ENCODE assay signal across 7 mouse cellular contexts in the genomic region with DNA sequence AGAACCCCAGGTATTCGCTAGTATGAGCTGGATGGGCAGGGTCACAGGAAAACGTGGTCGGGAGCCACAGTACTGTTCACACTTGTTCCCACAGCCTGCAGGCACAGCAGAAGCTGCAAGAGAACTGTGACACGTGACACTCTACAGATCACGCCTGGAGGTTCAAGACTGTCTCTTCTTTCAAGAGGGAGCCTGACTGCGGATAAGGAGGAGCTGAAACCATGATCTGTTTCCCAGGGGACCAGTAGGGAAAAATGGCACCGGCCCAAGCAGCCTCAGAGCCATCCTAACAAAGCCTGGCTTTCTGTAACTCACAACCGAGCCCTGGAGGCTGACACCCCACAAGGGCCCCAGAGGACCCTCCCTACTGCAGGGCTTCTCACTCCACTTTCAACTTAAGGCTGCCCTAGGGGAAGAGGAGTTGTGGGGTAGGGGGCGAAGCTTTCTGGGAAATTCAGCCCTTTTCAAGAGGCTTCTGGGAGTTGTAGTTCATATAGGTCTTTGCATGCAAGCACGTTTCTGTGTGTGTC. TPM values are rescaled to one million over a fixed set of nuclear protein-coding genes. Genes with fewer than 3 reads are reported as not detected.
DNase-seq lines count a peak whose midpoint lies in the region; ATAC-seq and TF ChIP-seq lines count a peak whose summit lies in the region.

No protein-coding gene starts in this region.

- no peak for TF ChIP-seq RAD21 in CH12.LX (IDR thresholded peaks at IDR 0.05; ENCODE audit: low read depth, low read length)

- WGBS in embryonic facial prominence, embryonic 14.5 days: 3% methylated on average over 10 of the region's 10 CpGs
- WGBS in heart, embryonic 14.5 days: 7% methylated on average over 10 of the region's 10 CpGs
- WGBS in liver, embryonic 16.5 days (ENCODE audit: insufficient replicate concordance): 11% methylated on average over 10 of the region's 10 CpGs

- no peaks in the 10 kb centered on the region for H3K27me3 ChIP-seq in CH12.LX (replicated peaks)
- no peaks in the 10 kb centered on the region for H3K27me3 ChIP-seq in embryonic facial prominence, embryonic 14.5 days (replicated peaks; ENCODE audit: control insufficient read depth, insufficient read depth, low read length)
- H3K27me3 ChIP-seq in heart, embryonic 14.5 days (ENCODE audit: control insufficient read depth, insufficient read depth, low read length): no peaks in the 10 kb centered on the region
- H3K27me3 ChIP-seq in liver, embryonic 16.5 days (ENCODE audit: control insufficient read depth, insufficient read depth, low read depth, low read length): no peaks in the 10 kb centered on the region

- peak; percentile 91 for DNase-seq in CH12.LX (ENCODE audit: extremely low read depth)
- peak; percentile 87 for DNase-seq in embryonic facial prominence, embryonic 14.5 days (ENCODE audit: low spot score)
- peak; percentile 47 to 55 for DNase-seq in kidney, postnatal 4 days
- peak; percentile 77 for DNase-seq in retina, postnatal 1 day

- peak; percentile 33; the same call in 1 of the 2 replicates for TF ChIP-seq EP300 in CH12.LX (IDR thresholded peaks at IDR 0.05; ENCODE audit: low read length)

- in situ Hi-C loops in CH12.LX (cut with MboI; ENCODE audit: low pct_ligation_motif_present, low pct_unique_long_range_greater_than_20kb, low sequenced_read_pairs): loop anchor here (5.0 kb wide), 2 partner anchors 78 to 118 kb away; no protein-coding TSS in a partner anchor

- dilution Hi-C loops in CH12.LX (cut with MboI; ENCODE audit: extremely low pct_ligation_motif_present, extremely low pct_unique_long_range_greater_than_20kb, low sequenced_read_pairs): no loop called here

- peak; percentile 53 for TF ChIP-seq POLR2A in CH12.LX (IDR thresholded peaks at IDR 0.05; ENCODE audit: low read depth, low read length)

- TF ChIP-seq CTCF in CH12.LX (conservative IDR thresholded peaks at IDR 0.05 in 1 of 2, IDR thresholded peaks at IDR 0.05 in 1 of 2; ENCODE audit: low read depth in 2 of 2, low read length in 2 of 2): no peak

- peaks cover 11 to 39% of the 10 kb centered on the region in 2 experiments for H3K4me1 ChIP-seq in CH12.LX (ENCODE audit: control insufficient read depth in 1 of 2, insufficient read depth in 2 of 2)
- peaks cover 7% of the 10 kb centered on the region for H3K4me1 ChIP-seq in embryonic facial prominence, embryonic 14.5 days (ENCODE audit: control insufficient read depth, insufficient read depth, low read length)
- peaks cover 3 to 13% of the 10 kb centered on the region in 2 experiments; a peak in 3 of 4 replicates for H3K4me1 ChIP-seq in heart, embryonic 14.5 days (ENCODE audit: control insufficient read depth in 2 of 2, insufficient read depth in 2 of 2, low read length in 2 of 2)
- no peaks in the 10 kb centered on the region; the same call in 1 of the 2 replicates for H3K4me1 ChIP-seq in liver, embryonic 16.5 days (ENCODE audit: control insufficient read depth, low read depth, low read length)

- ATAC-seq in activated CD4-positive, CD25-positive, alpha-beta regulatory T cell, adult 4 months: peak; percentile 65
- peak; percentile 88 for ATAC-seq in embryonic facial prominence, embryonic 14.5 days (ENCODE audit: low read depth)
- peak; percentile 60 for ATAC-seq in heart, embryonic 14.5 days (ENCODE audit: insufficient number of reproducible peaks, insufficient read depth, low FRiP score, low read depth)
- ATAC-seq in liver, embryonic 16.5 days (ENCODE audit: low read depth): no peak

- H3K4me2 ChIP-seq in CH12.LX (ENCODE audit: insufficient read depth, low read depth, poor library complexity, severe bottlenecking): peak overlapping the region; percentile 79
- H3K4me2 ChIP-seq in embryonic facial prominence, embryonic 14.5 days (ENCODE audit: low read depth, low read length): peak overlapping the region; percentile 83
- H3K4me2 ChIP-seq in heart, embryonic 14.5 days (ENCODE audit: low read length): peak overlapping the region; percentile 70
- peak overlapping the region; percentile 53 for H3K4me2 ChIP-seq in liver, embryonic 16.5 days (ENCODE audit: low read depth, low read length)

- H3K4me3 ChIP-seq in CH12.LX (replicated peaks in 1 of 3; ENCODE audit: low read depth in 2 of 3, low read length in 2 of 3, poor library complexity in 1 of 3): peak overlapping the region in 2 of 3 experiments; percentile 48 to 49
- peak overlapping the region; percentile 48 for H3K4me3 ChIP-seq in embryonic facial prominence, embryonic 14.5 days (ENCODE audit: low read depth, low read length)
- H3K4me3 ChIP-seq in heart, embryonic 14.5 days (ENCODE audit: control insufficient read depth in 1 of 2, insufficient read depth in 1 of 2, low read depth in 1 of 2, low read length in 2 of 2): peak overlapping the region; percentile 39 to 44
- H3K4me3 ChIP-seq in liver, embryonic 16.5 days (ENCODE audit: low read depth, low read length): peak overlapping the region; percentile 21; the same call in 1 of the 2 replicates

- peak overlapping the region; percentile 79 for H3K27ac ChIP-seq in CH12.LX (ENCODE audit: insufficient read depth, low read depth)
- H3K27ac ChIP-seq in embryonic facial prominence, embryonic 14.5 days (replicated peaks; ENCODE audit: low read depth, low read length): peak overlapping the region; percentile 77
- peak overlapping the region; percentile 45 to 57; a peak in 3 of 4 replicates for H3K27ac ChIP-seq in heart, embryonic 14.5 days (replicated peaks in 1 of 2; ENCODE audit: control insufficient read depth in 1 of 2, insufficient read depth in 1 of 2, low read depth in 2 of 2, low read length in 2 of 2)
- no peak overlapping the region for H3K27ac ChIP-seq in liver, embryonic 16.5 days (ENCODE audit: low read length)

- peak overlapping the region; percentile 87 for H3K9ac ChIP-seq in CH12.LX (ENCODE audit: insufficient read depth, low read depth)
- H3K9ac ChIP-seq in embryonic facial prominence, embryonic 14.5 days (ENCODE audit: low read depth, low read length): peak overlapping the region; percentile 70
- peak overlapping the region; percentile 69 for H3K9ac ChIP-seq in heart, embryonic 14.5 days (ENCODE audit: low read length)
- no peak overlapping the region for H3K9ac ChIP-seq in liver, embryonic 16.5 days (ENCODE audit: low read depth, low read length)

- no peaks in the 10 kb centered on the region for H3K9me3 ChIP-seq in CH12.LX (replicated peaks; ENCODE audit: low read length)
- no peaks in the 10 kb centered on the region for H3K9me3 ChIP-seq in embryonic facial prominence, embryonic 14.5 days (ENCODE audit: control insufficient read depth, low read length)
- no peaks in the 10 kb centered on the region for H3K9me3 ChIP-seq in heart, embryonic 14.5 days (ENCODE audit: control insufficient read depth, low read length)
- no peaks in the 10 kb centered on the region for H3K9me3 ChIP-seq in liver, embryonic 16.5 days (replicated peaks; ENCODE audit: control insufficient read depth, low read length)

- no peaks in the 10 kb centered on the region for H3K79me2 ChIP-seq in CH12.LX (replicated peaks; ENCODE audit: control insufficient read depth, extremely low read depth, insufficient read depth, poor library complexity, severe bottlenecking)

- H3K36me3 ChIP-seq in CH12.LX (replicated peaks in 1 of 2; ENCODE audit: control insufficient read depth in 1 of 2, insufficient read depth in 1 of 2, low read length in 1 of 2): no peaks in the 10 kb centered on the region
- no peaks in the 10 kb centered on the region for H3K36me3 ChIP-seq in embryonic facial prominence, embryonic 14.5 days (ENCODE audit: control insufficient read depth, insufficient read depth, low read length)
- no peaks in the 10 kb centered on the region for H3K36me3 ChIP-seq in heart, embryonic 14.5 days (ENCODE audit: control insufficient read depth, insufficient read depth, low read length)
- no peaks in the 10 kb centered on the region for H3K36me3 ChIP-seq in liver, embryonic 16.5 days (ENCODE audit: control insufficient read depth, insufficient read depth)

TF ChIP-seq in CH12.LX, 34 proteins besides CTCF, POLR2A, EP300 and RAD21 (continues in another document):
- TF ChIP-seq JUN (IDR thresholded peaks at IDR 0.05; ENCODE audit: insufficient read depth, low read depth, low read length) (no peak), SIN3A (IDR thresholded peaks at IDR 0.05; ENCODE audit: low read length) (0 out of 2 replicates have a peak, but pooled peaks have one; percentile 48), ZMIZ1 (IDR thresholded peaks at IDR 0.05; ENCODE audit: low read depth, low read length) (no peak), JUND (conservative IDR thresholded peaks at IDR 0.05; ENCODE audit: low read depth, low read length) (no peak), RCOR1 (conservative IDR thresholded peaks at IDR 0.05; ENCODE audit: low read depth, low read length) (no peak), GABPA (IDR thresholded peaks at IDR 0.05; ENCODE audit: insufficient replicate concordance, low read depth, low read length) (no peak; the same call in 1 of the 2 replicates), PAX5 (IDR thresholded peaks at IDR 0.05; ENCODE audit: low read length) (no peak), ETS1 (conservative IDR thresholded peaks at IDR 0.05; ENCODE audit: low read depth, low read length) (peak; percentile 72), POLR2AphosphoS2 (IDR thresholded peaks at IDR 0.05; ENCODE audit: low read depth, low read length) (no peak), TCF12 (IDR thresholded peaks at IDR 0.05; ENCODE audit: low read depth, low read length) (no peak; the same call in 1 of the 2 replicates), ELF1 (IDR thresholded peaks at IDR 0.05; ENCODE audit: low read depth, low read length) (no peak; the same call in 1 of the 2 replicates), UBTF (IDR thresholded peaks at IDR 0.05; ENCODE audit: low read depth, low read length) (no peak), ZKSCAN1 (IDR thresholded peaks at IDR 0.05; ENCODE audit: borderline replicate concordance, low read depth, low read length) (no peak), IRF4 (IDR thresholded peaks at IDR 0.05; ENCODE audit: low read depth, low read length) (peak; percentile 80), MEF2A (IDR thresholded peaks at IDR 0.05; ENCODE audit: borderline replicate concordance, low read depth, low read length) (no peak), BHLHE40 (IDR thresholded peaks at IDR 0.05; ENCODE audit: low read depth, low read length) (peak; percentile 97), MAFK (IDR thresholded peaks at IDR 0.05; ENCODE audit: insufficient replicate concordance, low read length) (no peak)

RNA-seq across cellular contexts. Expression of gene Zbtb38, which starts 42.8 kb away (rescaled TPM):
- 83.6 and 102 TPM in 2 replicates for total RNA-seq in CH12.LX (2012; rRNA removed)
- total RNA-seq in CH12.LX (2014; rRNA removed): 67.9 and 68.8 TPM in 2 replicates
- polyA plus RNA-seq in CH12.LX (2012; ENCODE audit: insufficient read length, low read depth): 51.7 and 53.0 TPM in 2 replicates
- 10 to 100 TPM; 59.9 to 61.4 TPM for polyA plus RNA-seq in activated CD4-positive, CD25-positive, alpha-beta regulatory T cell, adult 4 months (2017; shearing (Covaris generic))
- polyA plus RNA-seq in embryonic facial prominence, embryonic 14.5 days (2014; fragmentation: Nextera tagmentation; extraction: Ambion mirVana): 17.1 and 18.1 TPM in 2 replicates
- polyA plus RNA-seq in heart, embryonic 14.5 days (2014; fragmentation: Nextera tagmentation; extraction: Ambion mirVana): 32.9 and 34.2 TPM in 2 replicates
- polyA plus RNA-seq in liver, embryonic 16.5 days (2015; fragmentation: Nextera tagmentation; extraction: Ambion mirVana): 5.3 and 5.5 TPM in 2 replicates
